Mouse (Mus musculus): ENCODE results near the gene Pcsk6.

GRCm38 (mm10) chr7:66044617-66045016 lies 183.1 kb downstream of the Pcsk6 start:
- no peak for TF ChIP-seq E2F4 (IDR thresholded peaks at IDR 0.05; ENCODE audit: insufficient read depth)
- no peak for TF ChIP-seq POLR2A (IDR thresholded peaks at IDR 0.05; ENCODE audit: insufficient read length, low read depth)
- no peak for TF ChIP-seq TCF3 (IDR thresholded peaks at IDR 0.05; ENCODE audit: insufficient read length, low read depth)
- no peak for TF ChIP-seq USF1 (IDR thresholded peaks at IDR 0.05; ENCODE audit: low read depth)
- TF ChIP-seq MYOG (IDR thresholded peaks at IDR 0.05; ENCODE audit: control insufficient read depth in 1 of 3, insufficient read depth in 1 of 3, insufficient read length in 2 of 3, low read depth in 2 of 3), result no peak
- no peak for TF ChIP-seq SRF (IDR thresholded peaks at IDR 0.05; ENCODE audit: control insufficient read depth, insufficient read length, low read depth)
- no peak for TF ChIP-seq MAX (IDR thresholded peaks at IDR 0.05; ENCODE audit: low read depth)
- TF ChIP-seq CEBPB (IDR thresholded peaks at IDR 0.05; ENCODE audit: insufficient read depth, poor library complexity, severe bottlenecking), result no peak

Measured in myocyte (in vitro differentiated cells).